Mouse (Mus musculus): ENCODE results near the gene 2010111I01Rik.

2010111I01Rik gene

DNA sequence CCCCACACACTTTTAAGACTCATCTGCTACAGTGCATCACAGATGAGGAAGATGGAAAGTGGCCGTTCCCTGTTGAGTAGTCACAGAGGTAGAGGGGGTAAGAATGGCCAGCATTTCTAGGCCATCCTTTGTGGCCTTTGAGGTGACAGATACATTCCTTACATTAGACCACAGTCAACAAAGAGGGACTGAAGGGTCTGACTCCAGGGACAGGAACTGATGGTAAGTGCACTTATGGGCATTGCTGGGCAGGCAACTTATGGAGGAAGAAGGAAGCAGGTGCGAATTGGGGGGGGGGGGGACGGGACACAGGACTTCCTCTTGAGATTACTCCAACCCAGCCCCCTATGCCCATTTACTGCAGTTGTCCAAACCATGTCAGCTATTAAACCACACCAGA is 187.8 kb downstream of the 2010111I01Rik start:
- DNase-seq (ENCODE audit: low spot score), result no peak

DNA sequence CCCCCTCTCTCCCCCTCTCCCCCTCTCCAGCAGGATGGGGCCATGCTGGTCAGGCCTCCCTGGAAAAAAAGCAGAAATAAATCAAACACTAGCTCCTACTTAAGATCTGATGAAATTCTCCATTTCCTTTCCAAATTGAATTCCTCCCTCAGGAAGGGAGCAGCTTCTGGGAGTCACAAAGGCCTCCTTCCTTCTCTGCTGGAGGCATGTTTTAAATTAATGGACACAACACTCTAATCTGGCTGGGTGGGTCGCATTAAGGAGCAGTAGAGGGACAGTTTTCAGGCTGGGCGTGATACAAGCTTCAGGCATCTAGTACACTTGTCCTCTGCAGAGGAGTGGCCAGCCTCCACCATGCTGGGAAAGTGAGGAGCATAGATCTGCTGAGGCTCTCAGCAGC is 188.7 kb downstream of the 2010111I01Rik start:
- DNase-seq (ENCODE audit: low spot score), result no peak

DNA sequence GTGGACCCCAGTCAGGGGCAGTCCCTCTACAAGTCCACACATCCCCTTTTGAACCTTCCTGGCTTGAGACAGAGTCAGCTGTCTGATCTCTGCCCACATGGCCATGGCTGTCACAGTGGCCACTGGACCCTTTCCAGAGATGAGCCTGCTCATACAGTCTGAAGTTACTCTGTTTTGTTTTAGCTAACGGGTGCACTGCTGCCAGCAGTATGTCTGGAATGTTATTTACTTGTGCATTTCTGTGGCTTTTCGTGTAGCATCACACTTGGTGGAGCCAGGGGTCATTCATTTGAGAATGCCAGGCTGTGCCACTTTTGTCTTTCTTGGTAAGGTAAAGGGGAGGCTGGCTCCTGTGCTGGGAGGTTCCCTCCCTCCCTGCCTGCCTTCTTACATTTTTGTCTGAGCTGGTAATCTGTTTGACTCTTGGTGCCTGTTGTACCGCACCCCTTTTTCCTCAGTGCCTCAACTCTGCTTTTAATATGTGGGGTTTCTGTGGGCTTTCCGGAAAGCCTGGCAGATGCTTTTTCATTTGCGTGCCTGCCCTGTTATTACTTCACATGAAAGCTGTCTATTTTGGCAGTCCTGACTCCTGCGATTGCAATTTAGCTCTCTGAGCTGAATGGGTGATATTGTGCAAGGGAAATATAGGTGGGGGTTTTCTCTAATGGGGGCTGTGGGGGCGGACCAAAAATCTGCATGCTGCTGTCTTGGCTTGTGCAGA is 190.3 kb downstream of the 2010111I01Rik start:
- no peak for DNase-seq (ENCODE audit: low spot score)

DNA sequence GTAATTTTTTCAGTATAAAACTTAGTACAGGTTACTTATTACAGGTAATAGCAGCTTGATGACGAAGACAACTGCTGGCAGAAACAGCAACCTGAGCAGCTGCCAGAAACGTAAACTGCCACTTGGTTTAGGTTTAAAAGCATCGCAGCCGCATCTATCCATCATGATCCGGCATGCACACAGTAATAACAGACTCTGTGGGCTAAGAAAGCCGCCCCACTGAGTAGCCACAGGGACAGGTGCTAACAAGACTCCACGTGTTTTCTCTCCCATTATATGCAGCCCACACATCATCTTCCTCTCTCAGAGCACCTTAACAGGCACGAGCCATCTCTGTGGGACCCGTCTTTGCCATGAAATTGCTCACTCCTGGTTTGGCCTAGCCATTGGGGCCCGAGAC is 191.6 kb downstream of the 2010111I01Rik start:
- DNase-seq (ENCODE audit: low spot score), result no peak

DNA sequence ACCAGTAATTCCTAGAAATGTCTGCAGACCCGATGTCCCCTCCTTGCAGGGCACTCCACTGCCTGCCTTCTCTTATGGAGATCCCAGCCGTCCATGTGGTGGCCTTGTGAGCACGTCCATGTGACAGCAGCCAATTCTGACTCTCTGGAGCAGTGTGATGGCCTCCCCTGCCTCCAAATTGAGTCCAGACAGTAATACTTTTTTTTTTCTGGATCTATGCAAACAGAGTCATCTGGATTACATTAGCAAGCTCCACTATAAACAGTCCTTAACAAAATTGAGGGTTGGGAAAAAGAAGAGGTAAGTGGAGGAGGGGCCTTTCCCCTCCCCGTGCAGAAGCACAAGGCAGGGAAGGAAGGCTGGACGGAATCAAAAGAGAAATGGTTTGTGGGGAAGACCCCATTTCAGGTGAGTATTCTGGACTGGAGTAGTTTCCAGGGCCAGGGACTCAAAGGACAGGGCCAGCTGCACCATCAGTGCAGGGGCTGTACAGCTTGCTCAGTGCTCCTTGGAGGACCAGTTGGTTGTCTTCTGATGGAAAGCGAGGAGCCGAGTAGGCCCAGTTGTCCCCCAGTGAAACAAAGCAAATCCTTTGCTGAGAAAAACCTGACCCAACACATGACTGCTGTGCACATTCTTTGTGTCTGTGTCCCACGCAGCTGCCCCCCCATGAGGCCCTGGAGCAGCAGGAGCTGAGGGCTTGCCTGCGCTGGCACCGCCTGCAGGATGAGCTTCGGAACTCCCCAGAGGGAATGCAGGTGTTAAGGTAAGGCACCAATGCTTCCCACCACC is 205.8 kb downstream of the 2010111I01Rik start:
- DNase-seq (ENCODE audit: low spot score), result no peak

DNA sequence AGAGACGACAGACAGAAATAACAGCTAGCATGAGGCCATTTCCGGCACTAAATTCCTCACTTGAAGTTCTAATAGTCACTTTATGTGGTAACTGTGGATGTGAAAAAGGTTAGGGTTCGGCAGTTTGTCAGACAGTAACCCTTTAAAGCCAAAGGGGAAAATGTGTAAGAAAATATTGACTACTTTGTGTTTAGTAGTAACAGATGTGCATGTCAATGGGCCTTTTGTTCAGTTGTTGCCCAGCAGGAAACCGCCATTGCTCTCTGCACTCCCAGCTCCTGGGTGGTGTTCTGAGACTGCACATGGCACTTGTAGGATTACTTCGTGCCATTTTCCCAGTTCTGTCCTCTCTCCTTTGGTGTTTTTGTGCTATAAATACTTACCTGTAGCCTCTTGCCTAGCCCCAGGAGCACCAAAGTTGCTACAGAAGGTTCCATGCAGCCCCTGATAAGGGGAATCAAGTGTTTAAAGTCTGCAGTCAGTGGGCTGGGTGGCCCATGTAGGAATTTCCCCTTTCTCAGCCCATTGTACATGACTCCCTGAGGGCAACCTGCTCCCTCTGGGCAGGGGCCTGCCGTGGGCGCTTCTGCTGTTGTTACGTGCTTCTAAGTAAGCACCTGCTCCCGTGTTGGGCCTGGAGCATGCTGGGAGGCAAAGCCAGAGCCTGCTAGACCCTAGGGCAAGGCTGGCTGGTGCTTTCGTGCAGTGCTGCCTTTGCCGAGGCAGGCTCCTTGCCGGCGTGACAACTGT is 206.8 kb downstream of the 2010111I01Rik start:
- no peak for DNase-seq (ENCODE audit: low spot score)

DNA sequence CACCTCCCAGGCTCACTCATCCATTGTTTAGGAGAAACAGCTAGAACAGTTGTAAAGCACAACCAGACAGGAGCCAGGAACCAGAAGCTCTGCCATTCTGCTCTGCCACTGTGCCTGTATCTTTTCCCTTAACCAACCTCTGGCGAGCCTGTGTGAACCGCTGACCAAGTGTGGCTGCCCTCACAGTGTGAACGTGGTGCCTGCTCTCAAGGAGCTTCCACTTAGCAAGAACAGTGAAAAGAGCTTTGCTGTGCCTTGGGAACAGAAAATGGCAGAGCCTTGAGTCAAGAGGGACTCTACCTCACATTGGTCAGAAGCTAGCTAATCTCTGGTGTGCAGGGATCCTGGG is 207.4 kb downstream of the 2010111I01Rik start:
- DNase-seq (ENCODE audit: low spot score), result no peak

DNA sequence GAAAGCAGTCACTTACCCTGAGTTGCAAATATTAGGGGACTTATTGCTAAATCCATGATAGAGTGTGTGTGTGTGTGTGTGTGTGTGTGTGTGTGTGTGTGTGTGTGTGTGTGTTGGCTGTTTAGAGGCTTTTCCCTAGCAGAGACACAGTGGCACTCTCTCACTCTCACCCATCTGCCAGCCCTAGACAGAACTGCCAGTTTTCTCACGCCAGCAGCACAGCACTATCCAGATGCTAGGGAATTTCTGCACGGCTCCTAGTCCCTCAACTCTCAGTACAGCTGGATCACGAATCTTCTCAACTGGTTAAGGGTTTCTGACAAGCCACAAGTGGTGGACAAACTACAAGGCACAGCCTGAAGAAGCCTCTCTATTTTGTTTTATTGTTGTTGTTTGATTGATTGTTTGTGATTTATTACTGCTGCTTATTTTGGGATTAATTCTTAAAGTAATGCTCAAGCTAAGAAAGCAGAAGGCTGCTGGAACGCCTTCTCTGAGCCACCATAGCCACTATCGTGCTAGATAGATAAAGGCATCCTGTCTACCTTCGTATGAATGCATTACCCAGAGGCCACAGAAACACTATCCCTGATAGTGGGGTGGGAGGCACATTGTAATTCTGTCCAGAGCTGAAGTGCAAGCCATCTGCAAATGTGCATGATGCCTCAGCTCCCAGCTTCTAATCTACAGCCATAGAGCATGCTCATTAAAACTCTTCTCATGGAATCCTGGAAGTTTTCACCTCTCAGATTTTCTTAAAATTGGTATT is 209.7 kb downstream of the 2010111I01Rik start:
- no peak for DNase-seq (ENCODE audit: low spot score)

DNA sequence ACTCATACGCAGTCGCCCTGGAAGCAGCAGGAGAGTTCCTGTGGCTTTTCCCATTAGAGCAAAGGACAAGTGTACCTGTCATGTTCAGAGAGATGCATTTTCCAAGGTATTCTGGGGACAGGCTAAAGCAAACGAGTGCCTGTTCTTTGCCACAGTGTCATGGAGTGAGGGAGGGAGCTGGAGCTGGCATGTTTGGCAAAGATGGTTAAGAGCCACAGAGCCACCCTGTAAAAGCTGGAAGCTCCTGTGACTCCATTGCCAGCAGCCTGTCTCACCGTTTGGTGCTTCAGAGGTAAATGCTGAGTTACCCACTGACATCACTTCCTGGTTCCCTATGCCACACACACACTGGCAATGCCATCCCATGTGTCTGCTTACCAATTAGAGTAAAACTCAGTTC is 211.4 kb downstream of the 2010111I01Rik start:
- no peak for DNase-seq (ENCODE audit: low spot score)

DNA sequence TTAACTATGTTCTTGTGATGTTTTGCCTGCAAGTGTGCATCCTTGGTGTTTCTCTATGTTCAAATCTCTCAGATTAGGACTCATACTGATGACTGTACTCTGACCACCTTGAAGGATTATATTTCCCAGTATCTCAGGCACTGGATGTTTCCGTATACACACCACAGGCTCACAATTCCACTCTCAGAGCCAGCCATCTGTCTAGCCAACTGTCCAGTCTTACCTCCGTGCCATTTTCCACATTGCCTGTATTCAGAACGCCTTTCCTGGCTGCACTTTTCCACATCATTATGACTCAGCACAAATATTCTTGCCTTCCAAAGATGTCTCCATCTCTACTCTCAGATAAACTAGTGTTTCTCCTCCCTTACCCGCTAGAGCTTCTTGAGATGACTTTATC is 212.5 kb downstream of the 2010111I01Rik start:
- no peak for DNase-seq (ENCODE audit: low spot score)

DNA sequence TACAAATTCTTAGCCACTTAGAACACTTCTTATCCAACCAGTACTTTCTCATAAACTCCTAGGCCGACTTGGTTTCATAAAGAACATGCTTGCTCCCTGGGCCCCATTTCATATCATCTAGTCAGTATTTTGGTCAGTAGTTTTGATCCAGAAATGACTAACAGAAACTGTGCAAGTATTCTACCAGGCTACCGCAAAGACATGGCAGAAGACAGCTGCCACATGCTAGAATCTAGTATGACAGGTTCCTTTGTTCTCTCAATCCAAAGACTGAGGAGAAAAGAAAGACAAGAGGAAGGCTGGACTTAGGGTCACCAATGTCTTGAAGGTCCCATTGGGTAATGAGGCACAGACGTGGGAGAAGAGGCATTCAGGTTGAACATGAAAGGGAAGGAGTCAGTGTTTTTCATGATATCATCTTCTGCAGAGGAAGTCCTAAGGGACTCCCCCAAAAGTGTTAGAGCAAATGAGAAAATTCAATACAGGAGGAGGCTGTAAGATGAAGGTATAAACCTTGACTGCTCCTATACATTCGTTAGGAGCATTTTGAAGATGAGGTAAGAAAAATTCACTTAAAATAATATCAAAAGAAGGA is 216.0 kb downstream of the 2010111I01Rik start:
- DNase-seq (ENCODE audit: low spot score), result no peak

DNA sequence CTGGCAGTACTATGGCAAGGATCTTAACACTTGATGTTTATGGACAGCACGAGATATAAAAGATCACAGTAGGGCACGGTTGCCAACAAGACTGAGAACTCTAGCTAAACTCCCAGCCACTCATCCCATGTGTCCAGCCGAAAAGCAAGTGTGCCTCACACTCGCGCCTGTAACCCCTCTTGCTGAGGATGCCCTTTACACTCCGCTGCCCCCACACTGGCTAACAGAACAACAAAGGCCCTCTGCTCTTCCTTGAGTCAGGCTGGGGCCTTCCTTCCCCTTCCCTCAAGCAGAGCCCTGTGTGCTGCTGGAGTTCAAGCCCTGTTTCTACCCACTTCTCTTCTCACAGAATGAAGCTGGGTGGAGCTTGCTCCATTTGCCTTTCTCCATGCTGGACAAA is 220.3 kb downstream of the 2010111I01Rik start:
- no peak for DNase-seq (ENCODE audit: low spot score)

DNA sequence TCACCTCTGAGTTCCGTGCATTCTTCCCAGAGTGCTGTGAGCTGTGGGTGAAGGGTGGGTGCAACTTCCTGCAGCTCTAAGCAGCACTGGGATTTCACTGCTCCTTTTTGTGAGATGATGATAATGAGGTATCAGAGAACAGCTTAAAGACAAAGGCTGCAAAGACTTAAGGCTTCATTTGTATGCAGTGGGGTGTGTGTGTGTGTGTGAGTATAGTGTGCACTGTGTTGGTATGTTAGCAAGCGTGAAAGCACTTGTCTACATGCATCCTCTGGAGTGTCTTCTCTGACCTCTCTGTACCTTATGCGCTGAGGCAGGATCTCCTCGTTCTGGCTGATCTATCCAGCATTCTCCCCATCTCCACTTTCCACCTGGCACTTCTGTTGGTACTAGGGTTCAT is 221.5 kb downstream of the 2010111I01Rik start:
- no peak for DNase-seq (ENCODE audit: low spot score)

DNA sequence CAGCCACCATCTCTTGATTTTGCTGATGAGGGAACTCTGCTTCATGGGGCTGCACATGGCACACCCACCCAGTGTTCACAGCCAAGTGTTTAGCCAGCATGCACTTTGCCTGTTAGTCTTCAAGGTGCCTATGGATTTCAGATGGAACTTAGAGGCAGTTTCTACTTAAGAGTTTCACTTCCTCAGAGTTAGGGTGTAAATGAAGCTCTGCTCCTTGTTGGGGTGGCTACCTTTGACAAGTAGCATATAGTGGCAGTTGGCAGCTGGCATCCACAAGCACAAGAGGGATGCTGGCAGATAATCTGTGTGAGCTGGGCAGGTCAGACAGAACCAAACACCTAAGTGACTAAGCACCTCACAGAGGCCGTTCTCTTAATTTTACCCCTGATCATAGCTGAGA is 221.9 kb downstream of the 2010111I01Rik start:
- no peak for DNase-seq (ENCODE audit: low spot score)

DNA sequence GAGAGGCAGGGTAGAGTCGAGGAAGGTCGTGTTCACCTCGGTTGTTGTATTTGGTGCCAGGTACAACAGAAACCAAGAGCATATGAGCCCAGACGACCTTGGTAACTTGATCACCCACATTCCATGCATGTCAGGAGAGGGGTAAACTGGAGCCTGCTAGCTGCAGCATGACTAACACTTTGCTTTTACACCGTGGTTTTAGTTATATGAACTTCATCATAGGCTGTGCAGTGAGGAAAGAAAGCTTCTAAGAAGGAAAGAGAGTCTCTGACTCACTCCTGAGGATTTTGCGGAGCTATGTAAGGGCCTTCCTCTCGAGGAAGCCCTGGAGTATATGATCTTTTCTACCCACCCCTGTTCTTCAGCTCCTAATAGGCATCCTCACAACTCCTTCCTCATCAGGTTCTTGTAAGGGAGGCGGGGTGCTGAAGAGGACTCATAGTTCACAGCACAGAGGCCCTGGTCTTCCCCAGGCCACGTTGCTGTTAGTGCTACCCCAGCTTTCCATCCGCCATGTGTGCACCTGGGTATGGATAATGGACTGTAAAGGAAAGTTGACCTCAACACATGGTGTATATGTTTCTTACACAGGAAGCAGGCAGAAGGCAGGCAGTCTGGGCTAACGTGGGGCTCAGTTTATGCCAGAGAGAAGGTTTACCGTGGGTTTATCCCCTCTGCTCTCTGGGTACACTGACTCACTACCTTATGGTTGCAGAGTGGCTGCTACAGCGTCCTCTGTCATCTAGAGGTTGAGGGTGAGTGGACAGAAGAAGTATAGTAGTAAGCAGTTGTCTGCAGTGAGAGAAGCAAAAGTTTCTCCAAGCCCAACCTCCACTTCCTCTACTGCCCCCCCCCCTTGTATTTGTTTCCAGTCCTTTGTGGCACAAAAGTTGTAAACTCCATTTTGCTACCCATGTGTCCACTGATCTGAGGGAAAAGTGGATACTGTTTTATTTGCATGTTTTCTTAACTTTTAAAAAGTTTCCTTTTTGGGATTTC is 222.8 kb downstream of the 2010111I01Rik start:
- DNase-seq (ENCODE audit: low spot score), result no peak

DNA sequence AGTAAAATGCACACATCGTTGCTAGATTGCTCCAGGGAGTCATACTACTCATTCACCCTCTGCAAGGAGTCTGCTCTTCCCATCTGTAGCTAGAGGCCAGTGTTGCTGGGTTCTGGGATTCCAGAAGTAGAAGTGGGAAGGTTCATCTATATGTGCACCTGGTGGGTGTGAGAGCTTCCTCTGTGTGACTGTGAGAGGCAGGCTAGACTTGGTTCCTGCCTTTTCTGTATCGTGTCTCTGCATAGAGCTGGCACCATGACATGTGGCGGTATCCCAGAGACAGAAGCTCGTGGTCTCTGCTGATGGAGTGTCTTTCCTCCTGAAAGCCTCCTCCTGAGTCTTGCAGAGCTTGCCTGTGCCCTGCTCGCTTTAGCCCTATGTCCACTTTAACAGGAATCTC is 223.6 kb downstream of the 2010111I01Rik start:
- DNase-seq (ENCODE audit: low spot score), result no peak

DNA sequence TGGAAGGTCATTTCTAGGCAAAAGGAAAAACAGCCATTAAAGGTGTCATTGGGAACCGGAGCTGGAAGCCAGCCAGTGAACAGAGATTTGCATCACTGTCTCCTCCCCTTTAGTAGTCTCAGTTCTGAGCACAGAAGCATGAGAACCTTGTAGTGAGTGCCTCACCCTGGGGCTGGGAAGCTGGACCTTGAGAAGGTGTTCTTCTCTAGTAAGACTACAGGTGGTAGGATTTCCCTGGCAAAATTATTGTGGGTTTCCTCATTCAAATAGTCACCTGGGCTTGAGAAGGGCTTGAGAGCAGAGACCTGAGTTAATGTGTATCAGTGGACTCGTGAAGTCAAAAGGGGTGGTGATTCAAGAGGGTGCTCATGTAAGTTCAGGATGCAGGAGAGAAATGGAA is 224.1 kb downstream of the 2010111I01Rik start:
- DNase-seq (ENCODE audit: low spot score), result no peak

DNA sequence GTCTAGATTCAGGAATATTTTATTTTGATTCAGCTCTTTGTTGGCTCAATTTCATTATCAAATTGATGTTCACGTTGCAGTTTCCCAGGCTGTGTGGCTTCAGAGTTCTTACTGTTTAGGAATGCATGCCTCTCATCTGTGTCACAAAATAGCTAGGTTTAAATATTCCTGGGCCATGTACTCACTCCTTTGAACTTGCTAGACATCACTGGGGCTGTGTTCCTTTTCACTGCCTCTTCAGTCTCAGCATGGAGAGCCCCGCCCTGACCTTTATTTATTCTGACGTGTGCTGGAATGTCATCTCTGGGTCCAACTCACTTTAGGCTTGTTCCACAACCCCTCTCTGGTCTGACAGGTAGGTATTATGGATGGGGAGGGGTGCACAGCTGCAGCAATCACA is 228.7 kb downstream of the 2010111I01Rik start:
- DNase-seq (ENCODE audit: low spot score), result no peak

DNA sequence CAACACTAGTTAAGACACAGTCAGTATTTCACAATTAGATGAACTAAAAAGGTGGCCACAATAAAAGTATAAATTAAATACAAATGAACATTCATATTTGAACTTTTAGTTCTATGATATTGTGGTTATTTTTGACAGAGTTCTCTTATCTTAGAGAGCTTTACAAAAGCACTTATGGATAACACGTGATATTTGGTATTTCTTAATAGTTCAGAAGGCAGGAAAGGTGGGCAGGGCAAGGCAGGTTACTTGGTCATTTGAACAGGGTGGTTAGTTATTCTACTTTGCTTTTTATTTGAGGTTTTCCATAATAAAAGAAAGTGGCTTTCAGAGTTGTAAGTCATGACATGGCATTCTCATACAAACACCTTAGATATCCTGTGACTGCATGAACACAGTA is 233.3 kb downstream of the 2010111I01Rik start:
- DNase-seq (ENCODE audit: low spot score), result no peak

DNA sequence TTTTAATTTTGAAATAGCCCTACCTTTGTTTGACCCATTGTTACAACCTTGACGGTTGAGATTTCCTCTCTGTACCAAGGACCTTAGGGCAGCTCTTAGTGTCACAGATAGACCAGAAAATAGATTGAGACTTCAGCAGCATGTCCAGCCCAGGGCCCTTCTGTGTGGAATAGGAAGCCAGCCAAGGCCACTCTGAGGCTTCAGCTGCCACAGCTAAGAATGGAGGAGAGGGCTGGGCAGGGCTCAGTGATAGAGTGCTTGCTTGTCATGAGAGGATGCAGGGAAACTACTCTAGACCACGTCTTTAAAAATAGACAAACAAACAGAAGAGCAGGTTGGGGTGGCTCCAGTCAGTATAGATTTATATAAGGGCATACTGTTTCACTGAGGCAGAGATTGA is 234.9 kb downstream of the 2010111I01Rik start:
- no peak for DNase-seq (ENCODE audit: low spot score)

Data from left cerebral cortex, adult 11 months (tissue).